Mouse (Mus musculus) stomach, postnatal 0 days (tissue): ENCODE measurements at regions not wholly inside any gene's neighbourhood (a gene's known extent, or its start where the extent isn't known, plus 50 kb on each side); places are given as distances from the start of the nearest gene placed in this dataset.
"Not testable (repeated sequence)": the region's sequence is repeated elsewhere in the genome, so short reads cannot be mapped to it uniquely, and the experiment has no call there.

Experiments used
- ATAC-seq: fragments of 200-750 bp; cut with Nextera tagmentation; 2 replicates; pipeline ENCODE4 v1.8.0; 2017; ENCODE audit not compliant: low FRiP score, low TSS enrichment
- DNase-seq: peaks from one replicate; pipeline ENCODE4 v3.0.0-alpha.2; 2016; ENCODE audit warnings: low spot score
- H3K27ac ChIP-seq: fragments of 300-500 bp; sonication (generic); replicated peaks from 2 replicates; pipeline ENCODE4 v1.5.1; 2014; ENCODE audit warnings: mild to moderate bottlenecking, control low read depth
- H3K27me3 ChIP-seq: fragments of 300-500 bp; sonication (generic); 2 replicates; pipeline ENCODE4 v1.6.1; 2014; ENCODE audit warnings: low read length; ENCODE audit not compliant: control insufficient read depth, insufficient read depth
- H3K36me3 ChIP-seq: fragments of 300-500 bp; sonication (generic); 2 replicates; pipeline ENCODE4 v1.6.1; 2014; ENCODE audit warnings: low read length, mixed read lengths; ENCODE audit not compliant: control insufficient read depth, insufficient read depth
- H3K4me1 ChIP-seq: fragments of 300-500 bp; sonication (generic); replicated peaks from 2 replicates; pipeline ENCODE4 v1.6.1; 2014; ENCODE audit warnings: antibody characterized with exemption; ENCODE audit not compliant: control insufficient read depth, insufficient read depth
- H3K4me2 ChIP-seq: fragments of 300-500 bp; sonication (generic); replicated peaks from 2 replicates; pipeline ENCODE4 v1.6.1; 2014; ENCODE audit warnings: low read depth, mild to moderate bottlenecking, control low read depth, moderate library complexity
- H3K4me3 ChIP-seq: fragments of 300-500 bp; sonication (generic); 2 replicates; pipeline ENCODE4 v1.5.1; 2014; ENCODE audit warnings: low read depth, low read length, control low read depth
- H3K9ac ChIP-seq: fragments of 300-500 bp; sonication (generic); 2 replicates; pipeline ENCODE4 v1.6.1; 2014; ENCODE audit warnings: mild to moderate bottlenecking, low read length, control low read depth, mixed read lengths
- H3K9me3 ChIP-seq: fragments of 300-500 bp; sonication (generic); 2 replicates; pipeline ENCODE4 v1.6.1; 2016; ENCODE audit warnings: low read length; ENCODE audit not compliant: control insufficient read depth
- CTCF ChIP-seq: IDR thresholded peaks from 2 replicates; pipeline ENCODE4 v1.5.1; 2016; ENCODE audit warnings: antibody characterized with exemption, low read depth, mild to moderate bottlenecking, moderate library complexity
- EP300 ChIP-seq: optimal IDR thresholded peaks from 2 replicates; pipeline ENCODE3; 2016; ENCODE audit warnings: antibody characterized with exemption
- WGBS: fragments of 180-500 bp; shearing (Covaris S2); extraction: QIAGEN DNeasy Blood & Tissue Kit; methylation state at CpG from one replicate; pipeline ENCODE4 v1.1.7; 2014; 5-methylcytosine and 5-hydroxymethylcytosine counted together

DNA sequence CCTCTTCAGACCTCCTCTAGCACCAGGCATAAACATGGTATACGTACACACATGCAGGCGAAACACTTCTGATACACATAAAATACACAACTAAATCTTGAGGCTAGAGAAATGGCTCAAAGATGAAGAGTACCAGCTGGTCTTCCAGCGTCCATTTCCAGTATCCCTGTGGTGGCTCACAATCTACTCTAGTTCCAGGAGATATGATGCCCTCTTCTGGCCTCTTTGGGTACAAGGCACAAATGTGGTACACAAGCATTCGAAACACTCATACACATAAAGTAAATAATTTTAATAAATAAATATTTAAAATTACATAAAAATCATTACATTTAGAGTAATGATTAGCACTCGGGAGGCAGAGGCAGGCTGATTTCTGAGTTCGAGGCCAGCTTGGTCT lies 50.7 kb upstream of the Rabgap1l start:
- no peak overlapping the region for H3K27ac ChIP-seq
- H3K27me3 ChIP-seq, result no peaks in the 10 kb centered on the region
- no peaks in the 10 kb centered on the region for H3K36me3 ChIP-seq
- TF ChIP-seq EP300 (no peak), CTCF (peak; percentile 30; the same call in 1 of the 2 replicates)
- H3K4me2 ChIP-seq, result no peak overlapping the region
- 82% methylated on average over 6 of the region's 6 CpGs for WGBS
- H3K9ac ChIP-seq, result no peak overlapping the region
- no peaks in the 10 kb centered on the region for H3K4me1 ChIP-seq
- H3K4me3 ChIP-seq, result no peak overlapping the region
- no peak for ATAC-seq
- no peak for DNase-seq
- H3K9me3 ChIP-seq, result no peaks in the 10 kb centered on the region

DNA sequence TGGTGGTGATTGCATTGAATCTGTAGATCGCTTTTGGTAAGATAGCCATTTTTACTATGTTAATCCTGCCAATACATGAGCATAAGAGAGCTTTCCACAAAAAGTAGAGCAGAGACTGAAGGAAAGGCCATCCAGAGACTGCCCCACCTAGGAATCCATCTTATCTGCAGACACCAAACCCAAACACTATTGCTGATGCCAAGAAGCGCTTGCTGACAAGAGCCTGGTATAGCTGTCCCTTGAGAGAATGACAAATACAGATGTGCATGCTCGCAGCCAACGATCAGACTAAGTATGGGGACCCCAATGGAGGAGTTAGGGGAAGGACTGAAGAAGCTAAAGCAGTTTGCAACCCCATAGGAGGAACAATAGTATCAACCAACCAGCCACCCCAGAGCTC lies 51.7 kb upstream of the Rabgap1l start:
- H3K9ac ChIP-seq, H3K36me3 ChIP-seq, H3K9me3 ChIP-seq, H3K27ac ChIP-seq, H3K4me2 ChIP-seq, DNase-seq, H3K4me1 ChIP-seq, ATAC-seq, H3K4me3 ChIP-seq, H3K27me3 ChIP-seq: not testable (repeated sequence)
- WGBS, result 75% methylated on average over 4 of the region's 4 CpGs

DNA sequence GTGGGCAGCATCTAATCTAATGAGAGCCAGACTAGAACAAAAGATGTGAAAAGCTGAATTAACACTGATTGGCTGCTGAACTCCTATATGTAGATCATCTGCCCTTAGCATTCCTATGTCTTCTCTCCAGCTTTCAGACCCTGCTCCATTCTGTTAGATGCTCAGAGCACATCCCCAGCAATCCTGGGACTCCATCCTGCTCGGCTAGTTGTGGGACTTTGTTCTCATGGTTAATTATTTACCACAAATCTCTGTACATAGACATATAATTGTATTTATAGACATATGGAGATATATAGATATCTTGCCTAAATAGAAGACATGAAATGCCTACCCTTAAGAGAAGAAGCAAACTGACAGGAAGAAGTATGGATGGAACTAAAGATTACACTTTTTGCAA lies 55.5 kb upstream of the Rc3h1 start:
- no peaks in the 10 kb centered on the region for H3K27me3 ChIP-seq
- H3K4me2 ChIP-seq, result no peak overlapping the region
- no peaks in the 10 kb centered on the region for H3K4me1 ChIP-seq
- no peaks in the 10 kb centered on the region for H3K9me3 ChIP-seq
- H3K4me3 ChIP-seq, result no peak overlapping the region
- H3K27ac ChIP-seq, result no peak overlapping the region
- 47% methylated on average over 1 of the region's 1 CpGs for WGBS
- TF ChIP-seq EP300 (no peak), CTCF (no peak)
- H3K9ac ChIP-seq, result no peak overlapping the region
- ATAC-seq (no peak), DNase-seq (no peak)
- no peaks in the 10 kb centered on the region for H3K36me3 ChIP-seq

DNA sequence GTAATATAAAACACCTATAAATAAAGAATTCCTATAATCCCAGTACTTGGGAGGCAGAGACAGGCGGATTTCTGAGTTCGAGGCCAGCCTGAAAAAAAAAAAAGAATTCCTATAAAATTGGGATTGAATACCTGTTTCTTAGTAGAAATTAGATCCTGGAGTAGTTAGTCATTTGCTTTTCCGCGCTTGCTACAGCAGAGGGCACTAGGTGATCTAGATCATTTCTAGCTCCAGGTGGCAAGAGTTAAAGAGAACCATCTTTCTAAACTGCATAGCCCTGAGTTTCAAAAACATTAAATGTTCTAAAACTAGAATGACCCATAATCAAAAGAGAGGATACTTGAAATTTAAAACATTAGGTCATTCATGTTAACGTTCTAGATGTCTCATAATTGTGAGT lies 51.8 kb upstream of the Rc3h1 start:
- TF ChIP-seq EP300 (no peak), CTCF (peak; percentile 49)
- no peak for DNase-seq

DNA sequence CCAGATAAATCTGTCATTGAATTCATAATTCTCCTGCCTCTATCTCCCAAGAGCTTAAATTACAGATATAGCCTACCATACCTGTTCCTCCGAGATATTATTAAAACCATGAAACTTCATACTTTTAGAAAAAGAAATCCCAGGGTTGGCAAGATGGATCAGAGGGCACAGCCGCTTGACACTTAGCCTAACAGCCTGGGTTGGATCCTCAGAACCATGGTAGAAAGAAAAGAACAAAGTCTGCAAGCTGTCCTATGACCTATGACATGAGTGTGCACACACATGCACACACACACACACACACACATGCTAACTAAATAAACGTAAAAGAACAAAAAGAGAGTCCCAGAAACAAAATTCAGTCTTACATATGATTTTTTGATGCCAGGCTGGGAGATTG lies 50.8 kb upstream of the Rc3h1 start:
- Histone ChIP-seq H3K4me2 (no peak overlapping the region), H3K36me3 (no peaks in the 10 kb centered on the region), H3K9me3 (no peaks in the 10 kb centered on the region), H3K27ac (no peak overlapping the region), H3K4me3 (no peak overlapping the region), H3K4me1 (no peaks in the 10 kb centered on the region), H3K27me3 (no peaks in the 10 kb centered on the region), H3K9ac (no peak overlapping the region)
- DNase-seq (no peak), ATAC-seq (no peak)
- WGBS, result 82% methylated on average over 3 of the region's 3 CpGs
- TF ChIP-seq EP300 (no peak), CTCF (no peak)

More for the DNA sequence above, 51.8 kb upstream of the Rc3h1 start:
- Histone ChIP-seq H3K9me3 (no peaks in the 10 kb centered on the region), H3K9ac (no peak overlapping the region), H3K36me3 (no peaks in the 10 kb centered on the region), H3K4me1 (no peaks in the 10 kb centered on the region), H3K4me2 (no peak overlapping the region), H3K27me3 (no peaks in the 10 kb centered on the region), H3K4me3 (no peak overlapping the region), H3K27ac (no peak overlapping the region)
- ATAC-seq, result no peak
- WGBS, result 76% methylated on average over 5 of the region's 5 CpGs

GRCm38 (mm10) chr1:160855926-160856620 lies 50.1 kb upstream of the Rc3h1 start:
- H3K4me2 ChIP-seq, result no peak overlapping the region
- WGBS, result 71% methylated on average over 9 of the region's 9 CpGs
- H3K4me3 ChIP-seq, result no peak overlapping the region
- ATAC-seq (no peak), DNase-seq (no peak)
- H3K27ac ChIP-seq, result no peak overlapping the region
- no peak overlapping the region for H3K9ac ChIP-seq
- TF ChIP-seq EP300, result no peak
- no peak for TF ChIP-seq CTCF
- H3K9me3 ChIP-seq, result no peaks in the 10 kb centered on the region
- no peaks in the 10 kb centered on the region for H3K4me1 ChIP-seq
- no peaks in the 10 kb centered on the region for H3K36me3 ChIP-seq
- H3K27me3 ChIP-seq, result no peaks in the 10 kb centered on the region
